10 mouse cellular contexts compared by ENCODE assay signal in the genomic region with DNA sequence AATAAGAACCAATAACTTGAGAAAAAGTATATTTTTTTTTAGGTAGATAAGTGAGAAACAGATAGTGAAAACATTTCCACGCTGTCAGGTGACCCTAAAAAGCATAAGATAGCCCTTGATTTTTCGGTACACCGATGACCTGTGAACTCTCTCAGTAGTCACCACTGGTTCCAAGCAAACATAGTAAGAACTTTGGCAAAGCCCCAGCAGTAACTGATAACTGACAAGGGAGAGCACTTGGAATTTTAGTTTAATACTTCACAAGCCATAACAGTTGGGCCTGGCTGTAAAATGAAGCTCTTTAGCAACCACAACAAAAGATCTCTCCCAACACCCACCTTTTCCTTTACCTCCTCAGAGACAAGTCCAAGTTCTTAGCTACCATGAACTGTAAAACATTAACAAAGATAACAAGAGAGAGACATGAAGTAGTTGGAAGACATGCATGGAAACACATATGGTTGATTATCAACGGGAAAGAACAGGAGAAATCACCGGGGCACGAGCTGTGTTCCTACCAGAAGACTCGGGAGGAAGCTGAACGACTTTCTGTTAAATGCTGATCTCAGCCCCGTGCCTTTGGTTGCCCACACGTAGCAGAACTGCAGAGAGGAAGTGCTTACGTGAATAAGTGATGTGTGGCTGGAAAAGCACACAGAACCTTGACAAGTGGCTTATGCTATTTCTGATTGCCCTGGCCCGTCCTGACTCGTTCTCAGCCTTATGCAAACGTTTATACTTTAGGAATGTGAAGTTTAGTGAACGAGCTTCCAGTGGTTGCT. TPM values are rescaled to one million over a fixed set of nuclear protein-coding genes. Genes with fewer than 3 reads are reported as not detected.
DNase-seq lines count a peak whose midpoint lies in the region; ATAC-seq lines count a peak whose summit lies in the region.
"Had no signal": no experiment of that assay in that cellular context is flagged by ENCODE, and none has a peak within 500 bp of the region (broad histone marks: within the 10 kb centered on the region; RNA-seq: fewer than 3 reads in every experiment).

No protein-coding gene starts in this region.

- no peak overlapping the region for H3K4me2 ChIP-seq in liver, embryonic 15.5 days
- no peak overlapping the region for H3K4me2 ChIP-seq in liver, embryonic 11.5 days
- H3K4me2 ChIP-seq in midbrain, embryonic 15.5 days = no peak overlapping the region
- H3K4me2 ChIP-seq: hindbrain, embryonic 15.5 days; limb, embryonic 15.5 days had no signal

- ATAC-seq in liver, embryonic 15.5 days (ENCODE audit: insufficient read depth) = no peak
- no peak for ATAC-seq in liver, embryonic 11.5 days (replicated peaks; ENCODE audit: low FRiP score)
- peak; percentile 81 for ATAC-seq in common myeloid progenitor, adult 5-6 weeks (replicated peaks; ENCODE audit: low read depth, poor library complexity, severe bottlenecking)
- ATAC-seq in midbrain, embryonic 15.5 days (replicated peaks) = no peak

- H3K36me3 ChIP-seq in liver, embryonic 15.5 days (replicated peaks) = peaks cover 57% of the 10 kb centered on the region
- peaks cover 11% of the 10 kb centered on the region; the same call in 1 of the 2 replicates for H3K36me3 ChIP-seq in liver, embryonic 11.5 days (ENCODE audit: control insufficient read depth, insufficient read depth, low read length)
- H3K36me3 ChIP-seq in midbrain, embryonic 15.5 days (replicated peaks) = no peaks in the 10 kb centered on the region

- H3K9ac ChIP-seq in liver, embryonic 15.5 days = no peak overlapping the region
- H3K9ac ChIP-seq in liver, embryonic 11.5 days (ENCODE audit: low read depth, low read length) = no peak overlapping the region
- H3K9ac ChIP-seq in midbrain, embryonic 15.5 days = no peak overlapping the region
- H3K9ac ChIP-seq: hindbrain, embryonic 15.5 days; limb, embryonic 15.5 days had no signal

- no peaks in the 10 kb centered on the region for H3K9me3 ChIP-seq in liver, embryonic 15.5 days (replicated peaks)
- no peaks in the 10 kb centered on the region for H3K9me3 ChIP-seq in liver, embryonic 11.5 days (ENCODE audit: control insufficient read depth, low read length)
- no peaks in the 10 kb centered on the region for H3K9me3 ChIP-seq in midbrain, embryonic 15.5 days
- H3K9me3 ChIP-seq: hindbrain, embryonic 15.5 days; limb, embryonic 15.5 days had no signal

- H3K27ac ChIP-seq in liver, embryonic 15.5 days (replicated peaks) = 0 out of 2 replicates have a peak overlapping the region, but pooled peaks have one; percentile 31
- no peak overlapping the region for H3K27ac ChIP-seq in liver, embryonic 11.5 days (ENCODE audit: low read depth, low read length)
- H3K27ac ChIP-seq in midbrain, embryonic 15.5 days = no peak overlapping the region

- peaks cover 28% of the 10 kb centered on the region for H3K4me1 ChIP-seq in liver, embryonic 15.5 days (replicated peaks)
- peaks cover 13% of the 10 kb centered on the region for H3K4me1 ChIP-seq in liver, embryonic 11.5 days (replicated peaks; ENCODE audit: control insufficient read depth, insufficient read depth, low read length)
- H3K4me1 ChIP-seq in midbrain, embryonic 15.5 days = no peaks in the 10 kb centered on the region

- H3K4me3 ChIP-seq in liver, embryonic 15.5 days (replicated peaks) = no peak overlapping the region
- no peak overlapping the region for H3K4me3 ChIP-seq in liver, embryonic 11.5 days (ENCODE audit: low read depth, low read length)
- no peak overlapping the region for H3K4me3 ChIP-seq in midbrain, embryonic 15.5 days
- H3K4me3 ChIP-seq: hindbrain, embryonic 15.5 days; limb, embryonic 15.5 days had no signal

- 27% methylated on average over 15 of the region's 15 CpGs for WGBS in liver, embryonic 15.5 days (ENCODE audit: insufficient replicate concordance)
- WGBS in liver, embryonic 11.5 days = 51% methylated on average over 15 of the region's 15 CpGs
- 88% methylated on average over 15 of the region's 15 CpGs for WGBS in midbrain, embryonic 15.5 days

- DNase-seq in liver, embryonic 11.5 days (ENCODE audit: low spot score) = no peak
- peak; percentile 25 to 51 for DNase-seq in kidney, postnatal 4 days
- DNase-seq in thymus, postnatal 0 days (ENCODE audit: low spot score) = peak; percentile 70
- DNase-seq in cerebellum, adult 8-10 months = no peak
- no peak for DNase-seq in ovary, postnatal 36 days (ENCODE audit: low spot score)

- H3K27me3 ChIP-seq in liver, embryonic 15.5 days = no peaks in the 10 kb centered on the region
- H3K27me3 ChIP-seq in liver, embryonic 11.5 days (replicated peaks; ENCODE audit: control insufficient read depth, insufficient read depth, low read length) = no peaks in the 10 kb centered on the region
- H3K27me3 ChIP-seq in midbrain, embryonic 15.5 days (replicated peaks) = no peaks in the 10 kb centered on the region
- H3K27me3 ChIP-seq: hindbrain, embryonic 15.5 days; limb, embryonic 15.5 days had no signal

RNA-seq across cellular contexts. Expression of a gene that starts 53.8 kb away (rescaled TPM):
- polyA plus RNA-seq in liver, embryonic 15.5 days (2015; fragmentation: Nextera tagmentation; extraction: Ambion mirVana) = 13.6 and 14.5 TPM in 2 replicates
- polyA plus RNA-seq in liver, embryonic 11.5 days (2014; fragmentation: Nextera tagmentation; extraction: Ambion mirVana) = 29.1 and 33.6 TPM in 2 replicates
- 1.8 and 3.0 TPM in 2 replicates for total RNA-seq in common myeloid progenitor, adult 5-6 weeks (2017)
- 7.6 and 7.9 TPM in 2 replicates for polyA plus RNA-seq in thymus, postnatal 0 days (2015; fragmentation: Nextera tagmentation; extraction: Ambion mirVana)
- polyA plus RNA-seq in midbrain, embryonic 15.5 days (2015; fragmentation: Nextera tagmentation; extraction: Ambion mirVana) = 5.5 and 6.8 TPM in 2 replicates

Comparison
In these comparisons a context has a peak if more than half of its experiments do, and no peak if none do; other contexts are left out.
1. DNase-seq: peak in kidney, postnatal 4 days (2 of 2) and thymus, postnatal 0 days (single experiment); none in liver, embryonic 11.5 days (single experiment), cerebellum, adult 8-10 months (single experiment) and ovary, postnatal 36 days (single experiment).